Mouse (Mus musculus): ENCODE data around the gene Plpp2. TPM values are rescaled to one million over a fixed set of nuclear protein-coding genes. Genes with fewer than 3 reads are reported as not detected.

The Plpp2 gene
- polyA plus RNA-seq, 1 experiment: 38.2 TPM

DNA sequence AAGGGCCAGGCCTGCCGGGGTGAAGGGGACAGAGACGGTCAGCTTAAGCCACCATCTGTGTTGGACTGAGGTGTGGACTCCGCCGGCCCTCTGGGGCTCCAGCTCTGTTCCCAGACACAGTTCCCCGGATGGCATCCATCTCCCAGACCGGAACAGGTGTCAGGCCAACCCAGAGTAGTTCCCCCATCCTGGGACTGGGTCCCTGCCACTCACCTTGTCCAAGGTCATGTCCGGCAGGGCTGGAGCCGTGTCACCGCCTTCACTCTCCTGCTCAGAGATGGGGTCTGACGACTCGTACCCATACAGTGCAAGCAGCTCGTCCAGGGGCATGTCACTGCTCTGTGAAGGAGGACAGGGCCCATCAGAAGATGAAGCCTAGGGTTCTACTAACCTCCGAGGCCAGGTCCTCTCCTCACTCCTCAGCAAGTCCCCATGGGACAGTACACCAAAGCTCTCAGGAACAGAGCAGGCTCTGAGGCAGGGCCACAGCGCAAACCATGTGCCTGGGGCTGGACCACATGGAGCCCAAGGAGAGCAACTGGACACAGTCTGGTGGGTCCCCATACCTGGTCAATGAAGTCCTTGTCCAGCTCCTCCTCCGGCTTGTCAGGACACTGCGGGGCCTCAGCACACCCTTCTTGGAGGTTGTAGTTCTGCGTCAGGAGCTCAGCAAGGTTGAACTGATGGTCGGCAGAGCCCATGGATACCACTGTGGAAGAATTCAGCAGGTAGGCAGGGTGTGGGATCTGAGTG is 15.6 kb upstream of the Plpp2 start:
- no peak for DNase-seq (ENCODE audit: low read depth)

DNA sequence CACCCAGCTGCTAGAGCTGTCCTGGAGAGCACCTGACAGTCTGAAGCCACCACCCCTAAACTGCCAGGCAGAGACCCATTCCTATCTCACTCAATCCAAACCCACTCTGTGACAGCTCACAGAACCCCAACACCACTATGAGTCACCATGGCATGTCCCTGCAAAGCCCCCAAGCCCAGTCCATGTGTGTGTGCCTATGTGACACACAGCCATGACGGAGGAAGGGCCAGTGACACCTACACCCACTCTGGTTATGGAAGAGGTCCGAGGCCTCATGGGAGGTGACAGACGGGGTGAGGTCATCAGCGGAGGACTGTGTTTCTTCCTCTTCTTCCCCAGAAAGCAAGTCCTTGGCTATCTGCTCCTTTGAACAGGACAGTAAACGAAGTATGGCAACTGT is 14.9 kb upstream of the Plpp2 start:
- DNase-seq (ENCODE audit: low read depth): no peak

DNA sequence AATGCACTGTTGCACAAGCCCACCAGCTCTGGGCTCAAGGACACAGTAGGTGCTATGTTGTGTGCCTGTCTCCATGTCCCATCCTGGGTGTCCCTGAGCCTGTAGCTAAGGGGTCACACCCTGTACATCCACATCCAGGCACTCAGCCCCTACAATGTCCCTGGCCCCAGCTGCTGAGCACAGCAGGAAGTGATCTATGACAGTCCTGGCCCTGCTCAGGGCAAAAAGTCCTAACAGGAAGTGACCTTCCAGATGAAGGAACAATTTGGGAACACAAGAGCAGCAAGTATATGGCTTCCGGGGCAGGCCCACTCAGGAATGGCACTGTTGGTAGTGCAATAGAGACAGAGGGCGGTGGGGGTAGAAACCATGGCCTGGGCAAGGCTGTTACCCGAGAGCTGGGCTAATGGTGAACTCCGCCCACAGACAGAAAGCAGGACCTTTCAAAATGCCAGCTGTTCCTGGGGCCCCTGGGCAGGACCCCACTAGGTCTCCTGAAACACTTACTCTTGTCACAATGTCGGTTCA is 13.6 kb upstream of the Plpp2 start:
- no peak for DNase-seq (ENCODE audit: low read depth)

- DNase-seq (ENCODE audit: low read depth): no peak
Measured at GRCm38 (mm10) chr10:79546483-79546882, 12.9 kb upstream of the Plpp2 start.

GRCm38 (mm10) chr10:79545891-79546290 is 12.3 kb upstream of the Plpp2 start:
- no peak for DNase-seq (ENCODE audit: low read depth)

DNA sequence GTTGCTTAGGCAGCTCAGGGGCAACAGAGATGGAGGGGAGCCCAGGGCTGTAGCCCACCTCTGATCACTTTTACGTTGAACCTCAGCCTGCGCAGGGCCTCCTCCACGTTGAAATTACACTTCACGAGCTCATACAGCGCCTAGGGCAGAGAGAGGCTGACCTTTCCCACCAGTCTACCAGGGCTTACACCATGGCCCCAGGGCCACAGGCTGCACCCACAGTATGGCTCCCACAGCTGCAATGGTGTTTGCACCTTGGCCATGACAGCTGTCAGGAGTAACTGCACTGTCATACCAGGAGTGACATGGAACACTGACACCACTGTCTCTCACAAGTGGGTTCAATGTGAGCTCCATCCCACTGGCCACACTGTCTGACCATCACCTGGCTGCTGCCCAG is 11.0 kb upstream of the Plpp2 start:
- no peak for DNase-seq (ENCODE audit: low read depth)

GRCm38 (mm10) chr10:79543884-79544597 is 10.4 kb upstream of the Plpp2 start:
- no peak for DNase-seq (ENCODE audit: low read depth)

DNA sequence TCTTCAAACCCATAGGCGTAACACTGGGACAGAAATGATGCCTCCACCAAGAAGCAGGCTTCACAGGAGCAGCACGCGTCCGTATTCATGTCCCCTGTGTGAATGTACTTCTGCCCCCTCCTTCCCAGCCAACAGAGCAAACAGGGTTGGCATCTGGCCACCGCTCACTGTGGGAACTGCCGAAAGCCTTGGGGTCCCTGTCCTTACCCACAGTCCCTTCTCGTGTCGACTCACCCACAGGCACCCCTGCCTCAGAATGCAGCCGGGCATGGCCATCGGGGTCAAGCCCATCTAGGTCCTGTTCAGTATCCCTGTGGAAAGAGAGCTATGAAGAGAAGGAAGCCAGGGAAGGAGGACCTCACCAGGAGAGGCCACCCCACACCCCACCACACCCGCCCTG is 8.6 kb upstream of the Plpp2 start:
- no peak for DNase-seq (ENCODE audit: low read depth)

GRCm38 (mm10) chr10:79541522-79541921 is 7.9 kb upstream of the Plpp2 start:
- no peak for DNase-seq (ENCODE audit: low read depth)

- DNase-seq (ENCODE audit: low read depth): no peak
Measured at GRCm38 (mm10) chr10:79540746-79541145, 7.2 kb upstream of the Plpp2 start.

- no peak for DNase-seq (ENCODE audit: low read depth)
Measured at GRCm38 (mm10) chr10:79539701-79540495, 6.3 kb upstream of the Plpp2 start.

GRCm38 (mm10) chr10:79538873-79539272 is 5.3 kb upstream of the Plpp2 start:
- no peak for DNase-seq (ENCODE audit: low read depth)

DNA sequence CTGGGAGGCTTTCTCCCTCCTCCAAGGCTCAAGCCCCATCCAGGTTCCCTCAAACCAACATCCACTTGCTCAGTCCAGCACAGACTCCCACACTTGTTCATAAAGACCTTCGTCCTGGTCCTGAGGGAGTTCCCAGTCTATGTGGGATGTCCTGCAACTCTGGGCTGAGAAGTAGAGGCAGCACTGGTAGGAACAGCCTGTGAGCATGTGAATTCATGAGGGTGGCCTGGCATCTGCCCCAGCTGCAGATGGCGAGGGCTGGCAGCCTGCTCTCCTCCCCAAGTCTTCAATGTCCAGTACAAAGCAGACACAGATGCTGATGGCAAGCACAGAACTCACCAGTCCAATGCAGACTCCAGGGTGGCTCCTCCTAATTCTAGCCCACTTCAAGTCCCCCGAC is 4.7 kb upstream of the Plpp2 start:
- no peak for DNase-seq (ENCODE audit: low read depth)

DNA sequence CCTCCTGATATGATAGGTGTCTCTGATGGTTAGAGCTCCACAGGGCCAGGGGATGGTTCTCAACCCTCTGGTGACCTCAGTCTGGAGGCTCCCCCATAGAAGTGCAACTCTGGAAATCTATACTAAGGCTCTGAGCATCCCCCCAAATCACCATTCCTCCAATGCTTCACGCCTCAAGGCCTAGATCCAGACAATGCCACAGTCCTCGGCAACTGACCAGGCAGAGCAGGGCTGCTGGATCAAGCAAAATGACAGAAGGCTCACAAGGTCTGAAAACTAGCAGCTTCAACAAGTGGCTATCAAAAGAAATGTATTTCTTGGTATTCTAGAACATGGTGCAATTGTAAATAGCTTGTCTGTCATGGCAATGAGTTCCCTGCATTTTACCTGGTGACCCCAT is 4.2 kb upstream of the Plpp2 start:
- DNase-seq (ENCODE audit: low read depth): no peak

DNA sequence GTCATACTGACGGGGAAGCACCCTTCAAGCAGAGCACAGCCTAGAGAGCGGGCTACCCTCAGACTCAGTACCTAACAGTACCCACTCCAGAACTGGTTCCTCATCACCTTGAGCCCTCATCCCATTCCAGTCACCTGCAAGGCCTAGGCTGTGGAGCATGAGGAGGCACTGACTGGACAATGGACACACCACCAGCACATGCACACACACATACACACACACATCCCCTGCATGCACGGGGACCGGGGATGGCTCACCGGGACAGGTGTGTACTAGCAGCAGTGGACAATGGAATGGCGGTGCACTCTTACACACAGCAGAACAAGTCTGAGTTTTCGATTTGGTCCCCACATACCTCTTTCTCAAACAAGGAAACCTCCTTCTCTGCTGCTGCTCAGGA is 3.7 kb upstream of the Plpp2 start:
- no peak for DNase-seq (ENCODE audit: low read depth)

GRCm38 (mm10) chr10:79536461-79537080 is 3.0 kb upstream of the Plpp2 start:
- no peak for DNase-seq (ENCODE audit: low read depth)

DNA sequence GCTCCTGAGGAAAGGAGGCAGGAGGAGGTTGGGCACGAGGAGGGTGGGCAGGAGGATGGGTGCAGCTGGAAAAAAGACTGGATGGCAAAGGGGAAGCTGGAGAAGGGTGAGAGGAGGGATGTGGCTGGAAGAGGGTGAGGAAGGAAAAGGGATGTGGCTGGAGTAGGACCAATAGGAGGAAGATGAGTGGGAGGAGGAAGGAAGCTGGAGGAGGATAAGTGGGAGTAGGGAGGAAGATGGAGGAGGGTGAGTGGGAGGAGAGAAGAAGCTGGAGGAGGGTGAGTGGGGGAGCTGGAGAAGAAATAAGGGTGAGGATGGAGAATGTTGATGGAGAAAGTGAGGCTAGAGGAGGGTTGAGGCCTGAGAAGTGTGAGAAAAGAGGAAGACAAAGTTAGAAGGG is 1.8 kb upstream of the Plpp2 start:
- DNase-seq (ENCODE audit: low read depth): no peak

- DNase-seq (ENCODE audit: low read depth): no peak
Measured at GRCm38 (mm10) chr10:79534426-79534825, 830 bp upstream of the Plpp2 start.

DNA sequence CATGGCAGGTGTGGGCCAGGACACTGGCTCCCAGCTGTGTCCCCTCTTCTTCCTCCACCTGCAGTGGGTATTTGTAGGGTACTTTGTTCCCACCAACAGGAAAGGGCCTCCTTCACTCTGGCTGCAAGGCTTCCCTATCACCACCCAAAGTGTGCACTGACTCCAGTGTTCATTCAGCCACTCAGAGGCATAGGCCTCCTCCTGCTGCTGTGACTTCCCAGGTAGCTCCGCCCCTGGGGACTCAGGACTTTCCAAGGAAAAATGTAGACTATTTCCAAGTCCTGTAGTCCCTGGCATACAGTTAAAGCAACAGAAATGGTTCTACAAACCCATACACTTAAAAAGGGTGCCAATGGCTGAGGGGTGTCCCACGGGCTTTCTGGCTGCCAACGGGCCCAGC is 918 bp downstream of the Plpp2 start:
- no peak for DNase-seq (ENCODE audit: low read depth)

DNA sequence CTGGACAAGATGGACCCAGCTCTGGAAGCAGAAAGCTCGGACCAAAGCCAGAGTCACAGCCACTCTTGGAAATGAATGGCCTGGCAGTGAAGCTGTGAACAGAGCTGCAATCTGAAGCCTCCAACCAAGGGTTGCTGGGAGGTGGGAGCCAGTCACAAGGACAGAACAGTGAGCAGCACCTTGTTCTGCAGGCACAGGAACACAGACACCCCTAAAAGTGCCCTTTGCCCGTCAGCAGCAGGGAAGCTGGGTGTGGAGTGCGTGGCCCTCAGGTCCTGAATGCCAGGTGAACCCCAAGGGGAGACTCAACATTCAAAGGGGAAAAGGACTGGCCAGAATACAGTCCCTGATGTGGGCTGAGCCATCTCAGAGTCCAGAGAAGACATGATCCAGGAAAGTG is 2.0 kb downstream of the Plpp2 start:
- no peak for DNase-seq (ENCODE audit: low read depth)

- DNase-seq (ENCODE audit: low read depth): no peak
Measured at GRCm38 (mm10) chr10:79530721-79531120, 2.9 kb downstream of the Plpp2 start.

DNA sequence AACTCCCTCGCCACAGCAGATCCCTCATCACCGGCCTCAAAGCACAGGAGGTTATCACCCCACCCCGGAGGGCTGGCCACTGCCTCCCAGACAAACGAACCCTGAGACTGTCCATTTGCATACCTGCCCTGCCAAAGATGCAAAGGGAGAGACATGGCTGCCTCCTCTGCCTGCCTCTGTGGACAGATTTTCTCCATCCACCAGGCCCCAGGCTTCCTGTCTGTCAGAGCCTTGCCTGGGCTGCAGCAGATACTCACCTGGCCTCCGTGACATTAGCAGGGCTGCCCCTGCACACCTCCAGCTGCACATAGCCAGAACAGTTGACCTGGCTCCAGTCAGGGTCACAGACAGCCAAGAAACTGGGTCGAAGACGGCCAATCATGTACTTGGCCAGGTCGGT is 3.4 kb downstream of the Plpp2 start:
- DNase-seq (ENCODE audit: low read depth): no peak

Measured in gonadal fat pad, adult 2 months (tissue).